Mouse (Mus musculus): ENCODE measurements at regions not wholly inside any gene's neighbourhood (a gene's known extent, or its start where the extent isn't known, plus 50 kb on each side); places are given as distances from the start of the nearest gene placed in this dataset.

GRCm38 (mm10) chr10:97235631-97236030 is 243.8 kb upstream of the Dcn start:
- TF ChIP-seq POLR2A (IDR thresholded peaks at IDR 0.05; ENCODE audit: control insufficient read depth, low read depth, low read length), result no peak
- TF ChIP-seq CTCF (IDR thresholded peaks at IDR 0.05; ENCODE audit: control insufficient read depth, insufficient read depth, insufficient replicate concordance, low read depth, low read length), result no peak
